Mouse (Mus musculus) spleen, adult 2 months (tissue): ENCODE measurements around the gene Map3k9.

Experiments
- CTCF ChIP-seq: fragments of 200-500 bp; IDR thresholded peaks from 2 replicates; pipeline ENCODE4 v1.5.1; 2011; ENCODE audit warnings: mild to moderate bottlenecking, inconsistent platforms; ENCODE audit not compliant: insufficient read depth, insufficient read length, insufficient replicate concordance; ENCODE audit errors: extremely low read depth
- POLR2A ChIP-seq: fragments of 200-500 bp; IDR thresholded peaks from 2 replicates; pipeline ENCODE4 v1.6.1; 2011; ENCODE audit warnings: low read depth, low read length, inconsistent platforms

DNA sequence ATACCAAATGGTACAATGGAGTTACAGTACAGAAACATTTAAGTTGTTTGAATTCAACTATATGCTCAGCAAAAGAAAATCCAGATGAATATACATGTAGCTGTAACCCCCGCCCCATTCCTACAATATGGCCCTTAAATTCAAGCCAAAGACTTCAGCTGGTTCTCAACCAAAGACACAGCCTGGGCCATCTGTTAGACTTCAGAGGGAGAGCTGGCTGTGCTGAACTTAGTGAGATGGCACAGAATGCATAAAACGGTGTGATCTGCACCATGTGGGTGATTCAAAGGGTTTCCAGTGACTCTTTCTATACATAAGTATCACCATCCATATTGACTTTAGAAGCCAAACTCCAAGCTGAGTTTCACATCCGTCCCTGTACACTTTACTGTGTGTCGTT lies 39.7 kb upstream of the Map3k9 start:
- no peak for TF ChIP-seq CTCF
- TF ChIP-seq POLR2A, result no peak
